Mouse (Mus musculus) embryonic fibroblast, embryonic 13.5 days (primary cell): ENCODE measurements around the gene Gm17124. TPM values are rescaled to one million over a fixed set of nuclear protein-coding genes. Genes with fewer than 3 reads are reported as not detected.
"Not testable (repeated sequence)": the region's sequence is repeated elsewhere in the genome, so short reads cannot be mapped to it uniquely, and the experiment has no call there.

Experiments
- H3K27ac ChIP-seq: 2 replicates; pipeline ENCODE4 v1.5.1; 2012; ENCODE audit warnings: low read length, control low read depth, inconsistent platforms; ENCODE audit not compliant: insufficient read depth
- H3K4me1 ChIP-seq: 2 replicates; pipeline ENCODE4 v1.6.1; 2011; ENCODE audit warnings: low read length; ENCODE audit not compliant: control insufficient read depth, insufficient read depth
- H3K4me3 ChIP-seq: 2 replicates; pipeline ENCODE4 v1.5.1; 2011; ENCODE audit warnings: mild to moderate bottlenecking, control low read depth, low read length; ENCODE audit not compliant: insufficient read depth
- polyA plus RNA-seq: library from polyadenylated mRNA; stranded (reverse); fragments of >200 nt; gene quantifications from 2 replicates; pipeline ENCODE4 v1.2.4, GENCODE M21; 2011; ENCODE audit warnings: low read depth; ENCODE audit not compliant: missing spikeins, insufficient read length

Gene Gm17124
- polyA plus RNA-seq = not detected in 2 replicates

DNA sequence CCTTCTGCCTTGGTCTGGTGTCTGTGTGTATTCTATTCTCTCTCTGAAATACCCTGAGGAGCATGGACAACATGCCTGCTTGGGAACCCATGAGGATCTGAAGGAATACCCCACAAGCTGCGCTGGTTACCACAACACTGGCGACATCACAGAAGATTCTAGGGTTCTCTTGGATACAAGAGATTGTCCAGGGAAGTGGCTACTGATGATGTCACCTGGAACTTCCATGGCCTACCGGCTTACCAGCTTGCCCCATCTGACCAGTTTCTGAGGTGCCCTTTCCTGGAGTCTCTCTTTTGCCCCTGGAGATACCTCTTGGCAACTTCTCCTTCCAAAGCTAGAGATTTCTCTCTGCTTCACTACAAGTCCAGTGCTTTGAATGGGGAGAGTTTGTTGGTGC, at the start of gene Gm17124:
Gene Gm17124, minus strand, starts transcription at position 101 of the 400 bp plus-strand sequence.
- H3K4me3 ChIP-seq, H3K4me1 ChIP-seq, H3K27ac ChIP-seq: not testable (repeated sequence)

DNA sequence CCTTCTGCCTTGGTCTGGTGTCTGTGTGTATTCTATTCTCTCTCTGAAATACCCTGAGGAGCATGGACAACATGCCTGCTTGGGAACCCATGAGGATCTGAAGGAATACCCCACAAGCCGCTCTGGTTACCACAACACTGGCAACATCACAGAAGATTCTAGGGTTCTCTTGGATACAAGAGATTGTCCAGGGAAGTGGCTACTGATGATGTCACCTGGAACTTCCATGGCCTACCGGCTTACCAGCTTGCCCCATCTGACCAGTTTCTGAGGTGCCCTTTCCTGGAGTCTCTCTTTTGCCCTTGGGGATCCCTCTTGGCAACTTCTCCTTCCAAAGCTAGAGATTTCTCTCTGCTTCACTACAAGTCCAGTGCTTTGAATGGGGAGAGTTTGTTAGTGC, 42.1 kb upstream of the Gm17124 start, which contains the start of gene Gm3633:
Gene Gm3633, minus strand, starts transcription at position 101 of the 400 bp plus-strand sequence.
- not testable (repeated sequence) for H3K4me1 ChIP-seq, H3K27ac ChIP-seq, H3K4me3 ChIP-seq

Other genes starting within 250 kb of the Gm17124 start
- gene Gm8005, start 160.2 kb downstream of the Gm17124 start, polyA plus RNA-seq = not detected in 2 replicates
- gene Gm8011, start 136.0 kb downstream of the Gm17124 start, polyA plus RNA-seq = not detected in 2 replicates
- gene Gm8020, start 97.5 kb downstream of the Gm17124 start, polyA plus RNA-seq = not detected in 2 replicates
- gene Gm8024, start 75.6 kb downstream of the Gm17124 start, polyA plus RNA-seq = not detected in 2 replicates
- not detected in 2 replicates for gene Gm3633, start 42.0 kb upstream of the Gm17124 start, polyA plus RNA-seq
- gene Gm10378, start 56.1 kb upstream of the Gm17124 start, polyA plus RNA-seq = not detected in 2 replicates
- not detected in 2 replicates for gene Gm3015, start 168.9 kb upstream of the Gm17124 start, polyA plus RNA-seq
- not detected in 2 replicates for gene Gm10377, start 198.1 kb upstream of the Gm17124 start, polyA plus RNA-seq